Mouse (Mus musculus): ENCODE measurements at regions not wholly inside any gene's neighbourhood (a gene's known extent, or its start where the extent isn't known, plus 50 kb on each side); places are given as distances from the start of the nearest gene placed in this dataset.

DNA sequence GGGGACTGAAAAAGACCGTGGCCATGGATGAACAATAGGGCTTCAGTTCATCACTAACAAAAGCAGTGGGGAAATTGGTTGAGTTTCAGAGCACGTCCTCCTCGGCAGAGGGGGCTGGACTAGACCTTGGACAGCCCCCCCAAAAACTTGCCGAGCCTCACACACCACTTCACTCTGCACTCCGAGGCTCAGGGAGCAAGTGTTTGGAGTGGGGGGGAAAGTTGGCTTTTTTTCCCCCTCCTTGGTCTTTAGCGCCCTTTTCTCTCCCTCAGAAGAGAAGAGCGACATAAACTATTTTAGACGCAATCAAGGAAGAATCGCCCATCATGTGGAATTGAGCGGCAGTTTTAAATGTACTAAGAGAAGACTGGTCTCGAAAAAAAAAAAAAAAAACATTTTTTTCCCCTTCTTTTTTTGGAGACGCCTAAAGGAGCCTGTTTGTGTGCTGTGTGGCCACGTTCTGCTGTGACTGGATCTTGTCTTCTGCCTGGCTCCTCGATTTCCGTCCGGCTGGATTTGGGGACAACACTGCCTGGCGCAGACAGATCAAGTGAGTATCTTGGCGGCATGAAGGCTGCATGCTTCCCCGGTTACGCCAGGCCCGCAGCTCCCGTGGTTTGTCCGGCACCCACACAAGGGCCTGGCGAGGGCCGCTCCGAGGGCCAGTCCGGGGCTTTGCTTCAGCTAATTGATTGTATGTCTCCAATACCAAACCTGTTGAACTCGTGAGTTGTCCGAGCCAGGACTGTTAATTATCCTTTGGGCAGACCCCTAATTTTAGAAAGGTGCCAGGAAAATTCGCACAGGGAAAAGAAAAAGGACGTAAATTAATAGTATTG is 228.7 kb downstream of the Mef2c start:
- peak; percentile 43 for ATAC-seq
- Histone ChIP-seq H3K4me3 (replicated peaks) (peak overlapping the region; percentile 76), H3K27ac (peak overlapping the region; percentile 100), H3K27me3 (no peaks in the 10 kb centered on the region), H3K4me2 (replicated peaks) (peak overlapping the region; percentile 74), H3K9me3 (no peaks in the 10 kb centered on the region), H3K4me1 (replicated peaks) (0 out of 2 replicates have a peak, but pooled peaks cover 3% of the 10 kb centered on the region), H3K36me3 (peaks cover 9% of the 10 kb centered on the region; the same call in 1 of the 2 replicates), H3K9ac (replicated peaks) (peak overlapping the region; percentile 100)
- under 1% methylated on average over 31 of the region's 31 CpGs for WGBS

GRCm38 (mm10) chr13:83733231-83733990 is 229.6 kb downstream of the Mef2c start:
- no peaks in the 10 kb centered on the region for H3K9me3 ChIP-seq
- peaks cover 18% of the 10 kb centered on the region for H3K36me3 ChIP-seq
- H3K4me2 ChIP-seq (replicated peaks): peak overlapping the region; percentile 74
- H3K9ac ChIP-seq (replicated peaks): peak overlapping the region; percentile 100
- ATAC-seq: no peak
- peak overlapping the region; percentile 76 for H3K4me3 ChIP-seq (replicated peaks)
- H3K27ac ChIP-seq: peak overlapping the region; percentile 100
- 0 out of 2 replicates have a peak, but pooled peaks cover 5% of the 10 kb centered on the region for H3K4me1 ChIP-seq (replicated peaks)
- WGBS: under 1% methylated on average over 24 of the region's 24 CpGs
- H3K27me3 ChIP-seq: no peaks in the 10 kb centered on the region

DNA sequence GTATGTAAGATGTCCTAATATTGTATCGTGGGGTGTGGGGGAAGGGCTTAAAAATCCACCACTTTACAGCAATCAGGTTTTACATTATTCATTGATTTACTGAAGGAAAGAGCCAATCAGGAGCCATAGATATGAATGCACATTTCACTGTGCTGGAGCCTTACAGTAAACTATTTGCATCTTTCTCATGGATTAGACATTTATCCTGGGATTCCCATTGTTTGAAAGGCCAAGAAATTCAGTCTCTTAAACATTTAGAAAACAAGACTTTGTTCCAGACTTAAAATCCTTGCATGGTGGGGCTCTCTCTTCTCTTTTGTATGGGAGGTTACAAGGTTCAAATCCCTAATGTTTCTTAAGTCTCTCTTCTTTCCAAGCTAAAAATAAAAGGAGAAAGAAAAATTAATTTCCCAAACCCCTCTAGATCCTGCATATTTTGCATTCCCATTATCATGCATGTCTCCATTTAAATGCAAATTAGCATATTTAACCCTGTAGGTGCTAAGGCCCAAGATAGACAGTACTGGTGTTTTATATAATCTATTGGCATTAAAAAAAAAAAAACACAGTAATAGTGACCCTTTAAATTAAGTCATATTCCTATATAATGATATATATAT is 230.3 kb downstream of the Mef2c start:
- Histone ChIP-seq H3K27ac (peak overlapping the region; percentile 100), H3K9ac (replicated peaks) (peak overlapping the region; percentile 100), H3K4me1 (replicated peaks) (0 out of 2 replicates have a peak, but pooled peaks cover 5% of the 10 kb centered on the region), H3K27me3 (no peaks in the 10 kb centered on the region), H3K9me3 (no peaks in the 10 kb centered on the region), H3K36me3 (peaks cover 23% of the 10 kb centered on the region), H3K4me3 (replicated peaks) (peak overlapping the region; percentile 76), H3K4me2 (replicated peaks) (peak overlapping the region; percentile 74)
- ATAC-seq: no peak
- 0% methylated on average over 1 of the region's 1 CpGs for WGBS

DNA sequence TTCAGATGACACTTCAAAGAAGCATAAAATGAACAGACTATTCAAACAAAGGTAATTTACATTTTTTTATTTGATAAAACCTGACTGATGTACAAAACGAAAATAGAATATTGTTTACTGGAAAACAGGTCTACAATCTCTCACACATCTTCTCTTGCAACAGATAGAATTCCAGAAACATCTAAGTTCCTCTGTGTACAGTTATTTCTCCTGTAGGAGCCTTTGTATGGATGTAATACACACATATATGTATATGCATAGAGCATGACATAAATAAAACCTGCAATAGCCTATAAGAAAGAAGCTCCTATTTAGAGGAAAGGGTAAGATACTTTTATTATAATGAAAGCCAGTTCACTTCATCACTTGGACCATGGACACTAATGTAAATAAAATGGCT is 230.8 kb downstream of the Mef2c start:
- 7% methylated on average over 1 of the region's 1 CpGs for WGBS
- no peak for ATAC-seq
- Histone ChIP-seq H3K36me3 (peaks cover 23% of the 10 kb centered on the region), H3K9ac (replicated peaks) (peak overlapping the region; percentile 72), H3K4me3 (replicated peaks) (peak overlapping the region; percentile 76), H3K27ac (peak overlapping the region; percentile 78), H3K4me1 (replicated peaks) (0 out of 2 replicates have a peak, but pooled peaks cover 5% of the 10 kb centered on the region), H3K4me2 (replicated peaks) (no peak overlapping the region), H3K9me3 (no peaks in the 10 kb centered on the region), H3K27me3 (no peaks in the 10 kb centered on the region)

DNA sequence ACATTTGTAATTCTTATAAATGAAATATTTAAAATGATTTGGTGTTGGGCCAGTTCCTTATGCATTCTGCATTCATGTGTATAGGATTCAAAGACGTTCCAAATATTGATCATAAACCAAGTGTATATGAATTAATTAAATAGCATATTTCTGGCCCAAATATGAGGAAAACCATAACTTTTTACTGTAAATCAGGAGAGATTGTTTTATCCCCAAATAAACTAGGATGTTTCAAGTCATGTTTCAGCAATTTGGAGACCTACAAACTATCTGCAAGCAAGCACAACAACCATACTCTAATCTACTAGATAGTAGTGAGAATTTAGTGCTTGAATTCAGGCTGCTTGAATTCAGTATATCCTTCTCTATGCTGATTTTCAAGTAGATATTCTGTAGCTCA is 231.3 kb downstream of the Mef2c start:
- Histone ChIP-seq H3K9ac (replicated peaks) (peak overlapping the region; percentile 83), H3K27me3 (no peaks in the 10 kb centered on the region), H3K4me1 (replicated peaks) (0 out of 2 replicates have a peak, but pooled peaks cover 9% of the 10 kb centered on the region), H3K36me3 (peaks cover 25% of the 10 kb centered on the region), H3K9me3 (no peaks in the 10 kb centered on the region), H3K27ac (peak overlapping the region; percentile 88), H3K4me2 (replicated peaks) (peak overlapping the region; percentile 67), H3K4me3 (replicated peaks) (peak overlapping the region; percentile 76)
- WGBS: 17% methylated on average over 1 of the region's 1 CpGs
- no peak for ATAC-seq

GRCm38 (mm10) chr13:83735631-83736475 is 232.0 kb downstream of the Mef2c start:
- Histone ChIP-seq H3K9me3 (no peaks in the 10 kb centered on the region), H3K27me3 (no peaks in the 10 kb centered on the region), H3K4me1 (replicated peaks) (0 out of 2 replicates have a peak, but pooled peaks cover 12% of the 10 kb centered on the region), H3K36me3 (peaks cover 25% of the 10 kb centered on the region), H3K4me3 (replicated peaks) (peak overlapping the region; percentile 76), H3K4me2 (replicated peaks) (peak overlapping the region; percentile 67), H3K27ac (peak overlapping the region; percentile 92), H3K9ac (replicated peaks) (peak overlapping the region; percentile 83)
- WGBS: 14% methylated on average over 10 of the region's 10 CpGs
- ATAC-seq: no peak

DNA sequence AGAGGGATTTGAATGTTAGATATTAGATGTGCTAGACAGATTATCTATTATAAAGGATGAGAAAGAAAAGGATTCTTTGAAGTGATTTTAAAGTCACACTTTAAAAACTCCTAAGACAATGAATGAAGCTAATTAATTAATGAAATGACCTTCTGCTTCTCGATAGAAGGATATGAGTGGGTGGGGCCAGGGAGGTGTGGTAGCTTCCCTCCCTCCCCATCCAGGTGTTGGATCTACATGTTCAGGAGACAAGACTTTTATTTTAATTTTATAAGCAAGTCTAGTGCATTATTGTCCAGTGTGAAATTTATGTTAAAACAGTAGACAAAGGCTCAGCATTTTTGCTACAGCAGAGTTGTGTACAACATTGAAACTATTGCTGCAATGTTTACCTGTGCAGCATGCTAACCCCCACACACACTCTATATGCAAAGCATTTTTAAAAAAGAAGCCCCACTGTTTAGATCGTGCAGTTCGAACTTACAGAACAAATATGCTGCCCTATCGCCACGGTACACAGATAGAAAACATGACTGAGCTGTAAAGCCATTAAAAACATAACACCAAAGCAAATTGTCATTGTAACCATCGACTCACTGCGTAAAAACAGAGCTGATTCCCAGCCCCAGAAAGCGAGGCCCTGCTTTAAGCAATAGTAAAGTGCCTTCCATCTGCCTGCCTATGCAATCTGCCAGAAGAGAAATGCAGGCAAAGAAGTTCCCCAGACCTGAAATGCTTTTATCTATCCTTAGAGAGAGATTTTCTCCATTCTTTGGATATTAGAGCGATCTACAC is 233.4 kb downstream of the Mef2c start:
- Histone ChIP-seq H3K27me3 (no peaks in the 10 kb centered on the region), H3K9ac (replicated peaks) (peak overlapping the region; percentile 97), H3K27ac (peak overlapping the region; percentile 98), H3K4me3 (replicated peaks) (peak overlapping the region; percentile 51), H3K36me3 (peaks cover 25% of the 10 kb centered on the region), H3K4me2 (replicated peaks) (peak overlapping the region; percentile 88), H3K4me1 (replicated peaks) (peaks cover 18% of the 10 kb centered on the region; the same call in 1 of the 2 replicates), H3K9me3 (no peaks in the 10 kb centered on the region)
- ATAC-seq: no peak
- WGBS: 1% methylated on average over 9 of the region's 9 CpGs

DNA sequence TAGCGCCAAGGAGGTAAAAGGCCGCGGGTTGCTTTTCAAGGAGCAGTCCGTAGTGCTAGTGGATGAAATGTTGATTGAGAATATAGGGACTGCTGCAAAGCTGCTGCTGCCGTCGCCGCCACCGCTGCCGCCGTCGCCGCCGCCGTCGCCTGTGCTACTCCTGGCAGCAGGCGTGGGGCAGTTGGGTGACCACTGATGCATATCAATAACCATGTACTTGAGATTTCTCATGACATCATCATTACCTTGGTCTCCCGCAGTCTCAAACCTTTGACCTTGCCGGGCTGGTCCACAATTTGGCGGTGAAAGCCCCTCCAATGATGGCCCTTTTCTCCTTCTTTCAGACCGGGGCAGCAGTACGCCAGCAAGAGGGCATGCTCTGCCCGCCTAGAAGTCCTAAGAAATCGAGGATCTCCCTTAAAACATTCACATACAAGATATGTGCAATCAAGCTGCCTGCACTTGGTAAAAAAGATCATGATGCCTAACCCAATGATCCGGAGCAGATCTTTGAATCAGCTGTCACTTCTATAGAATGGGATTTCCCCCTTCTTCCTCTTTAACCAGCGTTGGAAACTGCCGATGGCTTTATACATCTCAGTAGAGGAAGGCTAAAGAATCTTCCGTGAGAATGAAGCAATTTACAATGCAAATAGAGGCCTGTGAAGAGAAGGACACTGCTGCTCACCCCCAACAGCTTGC is 234.1 kb downstream of the Mef2c start:
- no peaks in the 10 kb centered on the region for H3K27me3 ChIP-seq
- H3K4me1 ChIP-seq (replicated peaks): peaks cover 20% of the 10 kb centered on the region; the same call in 1 of the 2 replicates
- peak overlapping the region; percentile 51 for H3K4me3 ChIP-seq (replicated peaks)
- H3K9ac ChIP-seq (replicated peaks): peak overlapping the region; percentile 97
- H3K9me3 ChIP-seq: no peaks in the 10 kb centered on the region
- peak overlapping the region; percentile 88 for H3K4me2 ChIP-seq (replicated peaks)
- H3K27ac ChIP-seq: peak overlapping the region; percentile 98
- no peak for ATAC-seq
- H3K36me3 ChIP-seq: peaks cover 20% of the 10 kb centered on the region
- WGBS: under 1% methylated on average over 27 of the region's 27 CpGs

GRCm38 (mm10) chr13:83738528-83738981 is 234.7 kb downstream of the Mef2c start:
- H3K36me3 ChIP-seq: peaks cover 19% of the 10 kb centered on the region
- WGBS: 2% methylated on average over 12 of the region's 12 CpGs

GRCm38 (mm10) chr13:83739131-83739530 is 235.3 kb downstream of the Mef2c start:
- Histone ChIP-seq H3K9me3 (no peaks in the 10 kb centered on the region), H3K36me3 (peaks cover 19% of the 10 kb centered on the region), H3K4me1 (replicated peaks) (peaks cover 22% of the 10 kb centered on the region; the same call in 1 of the 2 replicates), H3K27ac (peak overlapping the region; percentile 98), H3K4me2 (replicated peaks) (peak overlapping the region; percentile 88), H3K4me3 (replicated peaks) (peak overlapping the region; percentile 51), H3K9ac (replicated peaks) (peak overlapping the region; percentile 97), H3K27me3 (no peaks in the 10 kb centered on the region)
- ATAC-seq: no peak
- 2% methylated on average over 3 of the region's 3 CpGs for WGBS

More at GRCm38 (mm10) chr13:83738528-83738981, 234.7 kb downstream of the Mef2c start:
- no peaks in the 10 kb centered on the region for H3K27me3 ChIP-seq
- peak overlapping the region; percentile 97 for H3K9ac ChIP-seq (replicated peaks)
- peak overlapping the region; percentile 98 for H3K27ac ChIP-seq
- peak overlapping the region; percentile 51 for H3K4me3 ChIP-seq (replicated peaks)
- no peaks in the 10 kb centered on the region for H3K9me3 ChIP-seq
- peaks cover 20% of the 10 kb centered on the region; the same call in 1 of the 2 replicates for H3K4me1 ChIP-seq (replicated peaks)
- no peak for ATAC-seq
- peak overlapping the region; percentile 88 for H3K4me2 ChIP-seq (replicated peaks)

Measured in midbrain, embryonic 13.5 days (tissue).